Mouse (Mus musculus) limb, embryonic 14.5 days (tissue): ENCODE measurements at regions not wholly inside any gene's neighbourhood (a gene's known extent, or its start where the extent isn't known, plus 50 kb on each side); places are given as distances from the start of the nearest gene placed in this dataset.

ENCODE experiments used
- ATAC-seq: fragments of 200-750 bp; cut with Nextera tagmentation; 2 replicates; pipeline ENCODE4 v1.8.0; 2017; ENCODE audit warnings: low read depth, moderate number of reproducible peaks, moderate TSS enrichment; ENCODE audit not compliant: low FRiP score
- DNase-seq: peaks from one replicate; pipeline ENCODE4 v3.0.0-alpha.2; 2015; ENCODE audit warnings: low spot score
- H3K27ac ChIP-seq: fragments of 300-500 bp; sonication (generic); replicated peaks from 2 replicates; pipeline ENCODE4 v1.5.1; 2014; ENCODE audit warnings: low read depth, mild to moderate bottlenecking, low read length, moderate library complexity, mixed read lengths
- H3K27me3 ChIP-seq: fragments of 300-500 bp; sonication (generic); 2 replicates; pipeline ENCODE4 v1.6.1; 2014; ENCODE audit warnings: low read length, mixed read lengths; ENCODE audit not compliant: control insufficient read depth, insufficient read depth
- H3K36me3 ChIP-seq: fragments of 300-500 bp; sonication (generic); 2 replicates; pipeline ENCODE4 v1.6.1; 2014; ENCODE audit warnings: mild to moderate bottlenecking, low read length, moderate library complexity, mixed read lengths; ENCODE audit not compliant: control insufficient read depth, insufficient read depth
- H3K4me1 ChIP-seq: fragments of 300-500 bp; sonication (generic); 2 replicates; pipeline ENCODE4 v1.6.1; 2014; ENCODE audit warnings: antibody characterized with exemption, low read length, mixed read lengths; ENCODE audit not compliant: control insufficient read depth, insufficient read depth
- H3K4me2 ChIP-seq: fragments of 300-500 bp; sonication (generic); replicated peaks from 2 replicates; pipeline ENCODE4 v1.6.1; 2014; ENCODE audit warnings: low read depth, mild to moderate bottlenecking, low read length, moderate library complexity; ENCODE audit not compliant: severe bottlenecking
- H3K4me3 ChIP-seq: fragments of 300-500 bp; sonication (generic); replicated peaks from 2 replicates; pipeline ENCODE4 v1.5.1; 2014; ENCODE audit warnings: low read length
- H3K9ac ChIP-seq: fragments of 300-500 bp; sonication (generic); 2 replicates; pipeline ENCODE4 v1.6.1; 2014; ENCODE audit warnings: mild to moderate bottlenecking, low read depth, low read length, moderate library complexity; ENCODE audit not compliant: severe bottlenecking
- H3K9me3 ChIP-seq: fragments of 300-500 bp; sonication (generic); 2 replicates; pipeline ENCODE4 v1.6.1; 2016; ENCODE audit warnings: low read length; ENCODE audit not compliant: control insufficient read depth
- POLR2A ChIP-seq: fragments of 200-500 bp; IDR thresholded peaks from 2 replicates; pipeline ENCODE4 v1.8.0; 2012; ENCODE audit warnings: inconsistent platforms, mild to moderate bottlenecking, moderate library complexity, borderline replicate concordance; ENCODE audit not compliant: insufficient read depth, insufficient read length; ENCODE audit errors: extremely low read depth
- WGBS: fragments of 180-500 bp; shearing (Covaris S2); extraction: QIAGEN DNeasy Blood & Tissue Kit; methylation state at CpG from one replicate; pipeline ENCODE4 v1.1.7; 2014; 5-methylcytosine and 5-hydroxymethylcytosine counted together

DNA sequence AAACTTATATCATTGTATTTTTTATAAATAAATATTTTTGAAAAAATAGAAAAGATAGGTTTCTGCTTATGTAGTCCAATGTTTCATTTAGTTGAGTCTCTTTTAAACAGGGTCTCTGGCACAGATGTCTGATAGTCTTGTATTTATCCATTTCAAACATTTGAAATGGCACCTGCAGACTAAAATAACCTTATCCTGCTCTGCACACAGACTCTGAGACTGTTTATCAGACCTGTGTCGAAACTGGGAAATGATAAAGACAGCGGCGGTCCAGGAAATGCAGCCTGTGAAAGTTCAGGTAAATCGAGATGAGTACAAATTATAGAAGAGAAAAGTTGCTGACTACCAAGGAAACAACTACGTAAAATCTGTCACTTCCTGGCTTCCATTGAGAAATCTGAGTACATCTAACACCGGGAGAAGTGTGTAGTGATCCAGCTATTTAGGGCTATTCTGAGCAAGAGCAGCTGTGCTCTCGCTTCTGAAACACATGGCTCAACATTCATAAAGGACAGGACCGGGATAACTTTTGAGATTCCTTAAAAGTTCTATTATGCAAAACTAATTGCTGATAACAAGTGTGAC is 426.5 kb upstream of the Tbl1xr1 start:
- H3K36me3 ChIP-seq = no peaks in the 10 kb centered on the region
- H3K27ac ChIP-seq = no peak overlapping the region
- ATAC-seq (no peak), DNase-seq (peak; percentile 32)
- H3K4me2 ChIP-seq = no peak overlapping the region
- H3K27me3 ChIP-seq = no peaks in the 10 kb centered on the region
- no peak overlapping the region for H3K9ac ChIP-seq
- no peaks in the 10 kb centered on the region for H3K9me3 ChIP-seq
- TF ChIP-seq POLR2A = no peak
- 0 out of 2 replicates have a peak, but pooled peaks cover 3% of the 10 kb centered on the region for H3K4me1 ChIP-seq
- no peak overlapping the region for H3K4me3 ChIP-seq
- 65% methylated on average over 8 of the region's 8 CpGs for WGBS

DNA sequence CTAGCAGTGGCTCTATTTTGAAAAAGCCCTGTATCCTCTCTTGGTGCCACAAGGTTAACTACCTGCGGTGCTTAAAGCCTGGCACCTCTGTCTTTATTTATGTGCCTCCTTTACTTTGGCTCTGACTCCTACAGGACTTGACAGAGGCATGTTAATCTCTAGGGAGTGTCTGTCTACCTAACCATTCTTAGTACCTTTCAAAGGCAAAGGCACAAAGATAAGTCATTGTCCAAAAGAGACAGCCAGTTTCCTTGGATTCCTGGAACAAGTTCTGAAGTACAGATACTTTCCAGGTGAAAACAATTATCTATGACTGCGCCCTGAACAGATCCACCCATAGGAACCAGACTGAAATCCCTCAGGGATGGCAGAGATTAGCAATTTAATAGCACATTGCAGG is 421.2 kb upstream of the Tbl1xr1 start:
- H3K27me3 ChIP-seq = no peaks in the 10 kb centered on the region
- H3K36me3 ChIP-seq = no peaks in the 10 kb centered on the region
- ATAC-seq = no peak
- H3K4me3 ChIP-seq = no peak overlapping the region
- 82% methylated on average over 2 of the region's 2 CpGs for WGBS
- no peaks in the 10 kb centered on the region for H3K4me1 ChIP-seq
- H3K27ac ChIP-seq = no peak overlapping the region
- H3K9me3 ChIP-seq = no peaks in the 10 kb centered on the region
- no peak overlapping the region for H3K9ac ChIP-seq
- DNase-seq = no peak
- no peak overlapping the region for H3K4me2 ChIP-seq
- TF ChIP-seq POLR2A = no peak

DNA sequence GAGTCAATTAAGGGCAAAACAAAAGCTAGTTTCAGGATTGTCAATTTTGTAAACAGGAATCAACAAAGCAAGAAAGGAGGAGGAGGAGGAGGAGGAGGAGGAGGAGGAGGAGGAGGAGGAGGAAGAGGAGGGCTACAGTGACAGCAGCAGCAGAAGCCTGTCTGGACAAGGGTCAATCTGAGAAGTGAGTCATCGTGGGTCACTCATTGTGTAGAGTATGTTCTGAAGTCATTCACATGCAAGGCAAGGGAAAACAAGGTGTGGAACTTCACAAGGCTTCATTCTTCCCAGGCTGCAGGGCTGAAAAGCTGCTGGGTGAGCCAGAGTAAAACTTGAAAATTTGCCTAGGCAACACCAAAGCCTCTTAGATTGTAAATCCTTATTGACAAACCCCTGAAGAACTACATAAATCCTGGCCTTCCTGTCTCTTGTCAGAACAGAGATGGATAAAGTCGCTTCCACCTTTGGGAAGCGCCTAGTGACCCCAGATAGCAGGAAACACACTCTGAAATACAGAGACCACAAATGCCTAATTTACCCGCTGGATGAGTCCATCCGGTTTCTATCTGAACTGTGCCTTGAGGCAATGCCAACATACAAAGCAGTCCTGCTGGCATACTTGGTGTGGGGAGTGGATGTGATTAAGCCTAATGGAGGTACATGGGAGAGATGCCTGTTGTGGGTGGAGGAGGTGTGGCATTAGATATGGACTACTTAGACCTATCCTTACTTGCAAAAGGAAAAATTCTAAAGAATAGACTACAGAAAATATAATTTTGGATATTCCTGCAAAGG is 408.9 kb upstream of the Tbl1xr1 start:
- WGBS = 57% methylated on average over 5 of the region's 5 CpGs
- Histone ChIP-seq H3K36me3 (no peaks in the 10 kb centered on the region), H3K9me3 (no peaks in the 10 kb centered on the region), H3K4me2 (no peak overlapping the region), H3K9ac (no peak overlapping the region), H3K27ac (no peak overlapping the region), H3K4me3 (no peak overlapping the region), H3K27me3 (no peaks in the 10 kb centered on the region), H3K4me1 (no peaks in the 10 kb centered on the region)
- DNase-seq (no peak), ATAC-seq (no peak)
- TF ChIP-seq POLR2A = no peak

DNA sequence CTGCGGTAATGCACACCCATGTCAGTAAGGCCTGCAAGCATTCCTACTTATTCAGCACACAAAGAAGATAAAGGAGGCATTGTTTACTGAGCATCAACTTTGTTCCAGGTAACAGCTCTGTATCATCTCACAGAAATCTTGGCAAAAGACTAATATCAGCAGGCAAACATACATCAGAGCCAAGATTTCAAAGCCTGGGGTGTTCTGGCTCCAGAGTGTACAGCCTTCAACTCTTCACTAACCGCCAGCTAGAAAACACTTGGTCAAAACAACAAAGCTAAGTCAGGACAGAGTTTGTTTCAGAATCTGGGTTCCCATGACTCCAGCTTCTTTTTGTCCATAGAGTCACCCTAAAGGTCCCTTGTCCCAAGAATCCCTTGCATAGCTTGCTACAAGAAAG is 404.6 kb upstream of the Tbl1xr1 start:
- H3K27me3 ChIP-seq = no peaks in the 10 kb centered on the region
- ATAC-seq = no peak
- H3K27ac ChIP-seq = no peak overlapping the region
- DNase-seq = no peak
- H3K9me3 ChIP-seq = no peaks in the 10 kb centered on the region
- no peak overlapping the region for H3K4me2 ChIP-seq
- WGBS = 80% methylated on average over 2 of the region's 2 CpGs
- no peak overlapping the region for H3K9ac ChIP-seq
- H3K36me3 ChIP-seq = no peaks in the 10 kb centered on the region
- no peaks in the 10 kb centered on the region for H3K4me1 ChIP-seq
- TF ChIP-seq POLR2A = no peak
- no peak overlapping the region for H3K4me3 ChIP-seq

DNA sequence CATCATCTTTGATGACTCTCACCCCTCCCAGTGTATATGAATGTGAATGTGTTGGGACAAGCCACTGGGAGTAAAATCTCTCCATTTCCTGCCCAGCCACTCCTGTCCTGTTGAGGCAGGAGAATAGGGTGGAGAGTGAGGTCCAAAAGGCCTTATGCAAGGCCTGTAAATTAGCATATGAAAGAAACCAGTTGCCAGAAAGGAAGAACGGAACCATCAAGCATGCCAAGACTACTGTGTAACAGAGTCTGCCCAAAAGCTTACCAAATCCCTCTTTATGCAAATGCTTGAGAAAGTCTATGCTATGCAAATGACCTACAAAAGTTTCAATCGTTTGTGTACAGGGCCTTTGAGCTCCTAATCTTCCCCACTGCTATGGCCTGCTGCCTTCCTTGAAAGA is 404.0 kb upstream of the Tbl1xr1 start:
- 81% methylated on average over 2 of the region's 2 CpGs for WGBS
- ATAC-seq (no peak), DNase-seq (no peak)
- TF ChIP-seq POLR2A = no peak
- H3K4me1 ChIP-seq = no peaks in the 10 kb centered on the region
- H3K9me3 ChIP-seq = no peaks in the 10 kb centered on the region
- H3K36me3 ChIP-seq = no peaks in the 10 kb centered on the region
- no peaks in the 10 kb centered on the region for H3K27me3 ChIP-seq
- no peak overlapping the region for H3K9ac ChIP-seq
- no peak overlapping the region for H3K4me3 ChIP-seq
- no peak overlapping the region for H3K4me2 ChIP-seq
- no peak overlapping the region for H3K27ac ChIP-seq

GRCm38 (mm10) chr3:21673466-21673865 is 403.0 kb upstream of the Tbl1xr1 start:
- Histone ChIP-seq H3K27ac (no peak overlapping the region), H3K27me3 (no peaks in the 10 kb centered on the region), H3K9ac (no peak overlapping the region), H3K4me2 (no peak overlapping the region), H3K4me1 (no peaks in the 10 kb centered on the region), H3K36me3 (no peaks in the 10 kb centered on the region), H3K9me3 (no peaks in the 10 kb centered on the region), H3K4me3 (no peak overlapping the region)
- WGBS = 91% methylated on average over 2 of the region's 2 CpGs
- DNase-seq (no peak), ATAC-seq (no peak)
- TF ChIP-seq POLR2A = no peak
